Mouse (Mus musculus): ENCODE results near the gene Fkbp5.
A peak's percentile ranks its signal among the peaks of the same experiment; 100 is the strongest.
"Not testable (repeated sequence)": the region's sequence is repeated elsewhere in the genome, so short reads cannot be mapped to it uniquely, and the experiment has no call there.

The Fkbp5 gene

GRCm38 (mm10) chr17:28420229-28421051 lies 96.9 kb downstream of the Fkbp5 start:
- TF ChIP-seq CTCF (conservative IDR thresholded peaks at IDR 0.05; ENCODE audit: low read length) (no peak), POU5F1 (IDR thresholded peaks at IDR 0.05; ENCODE audit: borderline replicate concordance, low read length) (no peak), NANOG (IDR thresholded peaks at IDR 0.05; ENCODE audit: borderline replicate concordance, low read length) (no peak)
- Histone ChIP-seq H3K4me3 (replicated peaks; ENCODE audit: low read length) (peak overlapping the region; percentile 10; the same call in 1 of the 2 replicates), H3K9me3 (ENCODE audit: low read length) (no peaks in the 10 kb centered on the region), H3K4me1 (replicated peaks; ENCODE audit: low read depth, low read length) (peaks cover 87% of the 10 kb centered on the region), H3K36me3 (ENCODE audit: insufficient read depth, low read length) (peaks cover 76% of the 10 kb centered on the region), H3K27me3 (ENCODE audit: insufficient read depth, low read length) (no peaks in the 10 kb centered on the region)

DNA sequence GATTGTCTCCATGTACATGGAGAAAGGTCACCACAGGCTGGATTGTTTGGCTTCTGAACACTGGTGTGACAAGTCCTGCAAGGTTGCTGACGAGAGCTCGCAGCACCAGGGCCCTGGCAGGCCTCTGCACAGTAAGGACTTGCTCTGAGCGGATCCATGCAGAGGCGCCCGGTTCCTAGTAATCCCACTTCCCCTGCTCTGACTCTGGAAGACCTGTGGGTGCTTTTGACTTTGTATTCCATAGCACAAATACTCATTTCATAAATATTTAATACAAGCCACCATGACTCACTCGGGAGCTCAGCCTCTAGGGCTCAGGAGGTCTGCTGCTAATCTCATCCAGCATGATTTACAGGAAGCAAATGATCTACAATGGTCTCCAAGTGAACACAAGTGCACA lies 97.7 kb downstream of the Fkbp5 start:
- Histone ChIP-seq H3K36me3 (ENCODE audit: insufficient read depth, low read length) (peaks cover 76% of the 10 kb centered on the region), H3K4me3 (replicated peaks; ENCODE audit: low read length) (0 out of 2 replicates have a peak overlapping the region, but pooled peaks have one; percentile 21), H3K9me3 (ENCODE audit: low read length) (no peaks in the 10 kb centered on the region), H3K4me1 (replicated peaks; ENCODE audit: low read depth, low read length) (peaks cover 89% of the 10 kb centered on the region), H3K27me3 (ENCODE audit: insufficient read depth, low read length) (no peaks in the 10 kb centered on the region)
- TF ChIP-seq POU5F1 (IDR thresholded peaks at IDR 0.05; ENCODE audit: borderline replicate concordance, low read length) (no peak), CTCF (conservative IDR thresholded peaks at IDR 0.05; ENCODE audit: low read length) (no peak), NANOG (IDR thresholded peaks at IDR 0.05; ENCODE audit: borderline replicate concordance, low read length) (no peak)

DNA sequence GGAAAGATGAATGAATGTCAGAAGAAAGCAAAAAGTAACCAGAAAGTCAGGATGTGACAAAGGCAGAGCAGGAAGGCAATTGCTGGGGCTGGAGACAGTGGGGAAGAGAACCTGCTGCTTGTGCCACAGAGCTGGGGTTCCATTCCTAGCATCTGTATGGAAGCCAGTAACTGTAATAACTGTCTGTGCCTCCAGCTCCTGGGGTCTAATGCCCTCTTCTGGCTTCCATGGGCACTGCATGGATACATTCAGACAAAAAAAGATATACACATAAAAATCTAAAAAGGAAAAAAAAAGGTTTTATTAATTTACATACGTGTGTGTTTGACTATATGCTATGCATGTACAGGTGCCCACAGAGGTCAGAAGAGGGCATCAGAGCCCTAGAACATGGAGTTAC lies 98.4 kb downstream of the Fkbp5 start:
- Histone ChIP-seq H3K4me3 (replicated peaks; ENCODE audit: low read length) (peak overlapping the region; percentile 73), H3K9me3 (ENCODE audit: low read length) (no peaks in the 10 kb centered on the region), H3K27me3 (ENCODE audit: insufficient read depth, low read length) (no peaks in the 10 kb centered on the region), H3K4me1 (replicated peaks; ENCODE audit: low read depth, low read length) (peaks cover 89% of the 10 kb centered on the region), H3K36me3 (ENCODE audit: insufficient read depth, low read length) (peaks cover 76% of the 10 kb centered on the region)
- TF ChIP-seq NANOG (IDR thresholded peaks at IDR 0.05; ENCODE audit: borderline replicate concordance, low read length) = no peak
- TF ChIP-seq POU5F1 (IDR thresholded peaks at IDR 0.05; ENCODE audit: borderline replicate concordance, low read length) = no peak
- TF ChIP-seq CTCF (conservative IDR thresholded peaks at IDR 0.05; ENCODE audit: low read length) = peak; percentile 72

DNA sequence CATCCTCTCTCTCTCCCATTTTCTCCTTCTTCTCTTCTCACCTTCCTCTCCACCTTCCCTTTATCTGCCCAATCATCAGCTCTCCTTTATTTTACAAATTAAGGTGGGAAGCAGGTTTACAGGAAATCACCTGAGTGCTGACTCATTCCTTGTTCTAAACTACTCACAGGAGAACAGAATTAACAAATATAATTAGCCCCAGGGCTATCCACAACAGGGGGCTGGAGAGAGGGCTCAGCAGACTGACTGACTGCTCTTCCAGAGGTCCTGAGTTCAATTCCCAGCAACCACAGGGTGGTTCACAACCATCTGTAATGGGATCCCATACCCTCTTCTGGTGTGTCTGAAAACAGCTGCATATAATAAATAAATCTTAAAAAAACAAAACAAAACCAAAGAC lies 98.8 kb downstream of the Fkbp5 start:
- peak overlapping the region; percentile 73 for H3K4me3 ChIP-seq (replicated peaks; ENCODE audit: low read length)
- H3K4me1 ChIP-seq (replicated peaks; ENCODE audit: low read depth, low read length) = peaks cover 89% of the 10 kb centered on the region
- peaks cover 76% of the 10 kb centered on the region for H3K36me3 ChIP-seq (ENCODE audit: insufficient read depth, low read length)
- not testable (repeated sequence) for H3K27me3 ChIP-seq (ENCODE audit: insufficient read depth, low read length); H3K9me3 ChIP-seq (ENCODE audit: low read length)
- TF ChIP-seq NANOG (IDR thresholded peaks at IDR 0.05; ENCODE audit: borderline replicate concordance, low read length) = 0 out of 2 replicates have a peak, but pooled peaks have one; percentile 24

GRCm38 (mm10) chr17:28417771-28418170 lies 99.6 kb downstream of the Fkbp5 start:
- peak overlapping the region; percentile 73 for H3K4me3 ChIP-seq (replicated peaks; ENCODE audit: low read length)
- H3K4me1 ChIP-seq (replicated peaks; ENCODE audit: low read depth, low read length) = peaks cover 93% of the 10 kb centered on the region
- TF ChIP-seq CTCF (conservative IDR thresholded peaks at IDR 0.05; ENCODE audit: low read length) = no peak
- TF ChIP-seq NANOG (IDR thresholded peaks at IDR 0.05; ENCODE audit: borderline replicate concordance, low read length) = no peak
- no peak for TF ChIP-seq POU5F1 (IDR thresholded peaks at IDR 0.05; ENCODE audit: borderline replicate concordance, low read length)
- H3K27me3 ChIP-seq (ENCODE audit: insufficient read depth, low read length) = no peaks in the 10 kb centered on the region
- H3K9me3 ChIP-seq (ENCODE audit: low read length) = no peaks in the 10 kb centered on the region
- peaks cover 76% of the 10 kb centered on the region for H3K36me3 ChIP-seq (ENCODE audit: insufficient read depth, low read length)

GRCm38 (mm10) chr17:28415271-28415670 lies 102.1 kb downstream of the Fkbp5 start:
- no peak overlapping the region for H3K4me3 ChIP-seq (replicated peaks; ENCODE audit: low read length)
- peaks cover 78% of the 10 kb centered on the region for H3K36me3 ChIP-seq (ENCODE audit: insufficient read depth, low read length)
- TF ChIP-seq POU5F1 (IDR thresholded peaks at IDR 0.05; ENCODE audit: borderline replicate concordance, low read length) (no peak), NANOG (IDR thresholded peaks at IDR 0.05; ENCODE audit: borderline replicate concordance, low read length) (no peak), CTCF (conservative IDR thresholded peaks at IDR 0.05; ENCODE audit: low read length) (no peak)
- no peaks in the 10 kb centered on the region for H3K9me3 ChIP-seq (ENCODE audit: low read length)
- peaks cover 91% of the 10 kb centered on the region for H3K4me1 ChIP-seq (replicated peaks; ENCODE audit: low read depth, low read length)
- no peaks in the 10 kb centered on the region for H3K27me3 ChIP-seq (ENCODE audit: insufficient read depth, low read length)

DNA sequence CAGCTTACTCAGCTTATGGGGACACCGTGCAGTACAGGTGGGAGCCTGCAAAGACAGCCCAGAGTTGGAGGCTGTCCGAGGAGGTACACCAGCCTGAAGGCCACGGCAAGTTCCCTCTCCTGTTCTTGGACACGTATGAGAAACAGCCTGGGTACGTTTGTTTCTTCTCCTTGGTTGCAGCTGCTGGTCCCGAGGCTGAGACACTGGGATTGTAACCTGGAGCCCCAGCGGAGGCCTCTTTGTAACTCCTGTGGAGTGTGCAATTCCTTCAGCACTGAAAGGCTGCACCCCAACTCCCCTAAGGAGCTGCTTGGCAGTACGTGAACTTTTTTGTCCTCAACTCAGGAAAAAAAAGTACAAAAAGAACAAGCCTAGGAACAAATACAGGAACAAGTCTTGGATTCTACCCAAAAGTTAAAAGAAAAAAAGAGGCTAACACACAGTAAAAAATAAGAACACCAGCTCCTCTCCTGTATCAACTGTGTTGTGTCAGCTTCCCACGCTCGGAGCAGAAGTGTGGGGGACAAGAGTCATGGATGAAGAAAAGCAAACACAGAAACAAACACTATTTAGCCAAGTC lies 105.9 kb downstream of the Fkbp5 start:
- peaks cover 88% of the 10 kb centered on the region for H3K4me1 ChIP-seq (replicated peaks; ENCODE audit: low read depth, low read length)
- peaks cover 96% of the 10 kb centered on the region for H3K36me3 ChIP-seq (ENCODE audit: insufficient read depth, low read length)
- TF ChIP-seq NANOG (IDR thresholded peaks at IDR 0.05; ENCODE audit: borderline replicate concordance, low read length) (no peak), POU5F1 (IDR thresholded peaks at IDR 0.05; ENCODE audit: borderline replicate concordance, low read length) (no peak), CTCF (conservative IDR thresholded peaks at IDR 0.05; ENCODE audit: low read length) (no peak)
- H3K9me3 ChIP-seq (ENCODE audit: low read length) = no peaks in the 10 kb centered on the region
- no peaks in the 10 kb centered on the region for H3K27me3 ChIP-seq (ENCODE audit: insufficient read depth, low read length)
- H3K4me3 ChIP-seq (replicated peaks; ENCODE audit: low read length) = no peak overlapping the region

DNA sequence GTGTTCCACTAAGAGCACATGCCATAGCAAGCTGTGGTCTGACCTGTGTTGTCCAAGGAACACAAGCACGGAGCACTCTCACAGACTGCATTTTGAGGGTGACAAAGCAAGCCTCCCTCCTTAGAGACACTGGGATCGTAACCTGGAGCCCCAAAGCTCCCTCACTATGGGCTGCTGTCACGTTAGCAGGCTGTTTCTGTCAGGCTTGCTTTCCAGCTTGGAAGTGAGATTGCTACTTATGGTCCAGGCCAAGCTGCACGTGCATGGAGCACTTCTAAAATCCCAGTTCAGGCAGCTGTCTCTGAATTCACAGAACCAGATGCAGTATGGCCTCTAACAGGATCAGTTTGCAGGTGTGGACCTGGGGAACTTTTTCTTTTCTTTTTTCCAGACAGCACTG lies 106.6 kb downstream of the Fkbp5 start:
- H3K27me3 ChIP-seq (ENCODE audit: insufficient read depth, low read length) = no peaks in the 10 kb centered on the region

More for the DNA sequence above, 106.6 kb downstream of the Fkbp5 start:
- H3K9me3 ChIP-seq (ENCODE audit: low read length) = no peaks in the 10 kb centered on the region
- peaks cover 96% of the 10 kb centered on the region for H3K36me3 ChIP-seq (ENCODE audit: insufficient read depth, low read length)
- H3K4me1 ChIP-seq (replicated peaks; ENCODE audit: low read depth, low read length) = peaks cover 86% of the 10 kb centered on the region
- H3K4me3 ChIP-seq (replicated peaks; ENCODE audit: low read length) = no peak overlapping the region
- no peak for TF ChIP-seq NANOG (IDR thresholded peaks at IDR 0.05; ENCODE audit: borderline replicate concordance, low read length)
- TF ChIP-seq CTCF (conservative IDR thresholded peaks at IDR 0.05; ENCODE audit: low read length) = no peak
- TF ChIP-seq POU5F1 (IDR thresholded peaks at IDR 0.05; ENCODE audit: borderline replicate concordance, low read length) = no peak

Data from E14TG2a.4 (cell line).